Mouse (Mus musculus) lung, adult 2 months (tissue): ENCODE measurements around the gene Ddx58.

Experiments
- CTCF ChIP-seq: fragments of 200-500 bp; IDR thresholded peaks from 2 replicates; pipeline ENCODE4 v1.5.1; 2011; ENCODE audit warnings: mild to moderate bottlenecking, low read length, control low read depth; ENCODE audit not compliant: insufficient read depth
- POLR2A ChIP-seq: fragments of 200-500 bp; IDR thresholded peaks from 2 replicates; pipeline ENCODE4 v1.6.1; 2011; ENCODE audit warnings: low read depth, mild to moderate bottlenecking, control low read depth, low read length, borderline replicate concordance; ENCODE audit errors: extremely low read depth

- TF ChIP-seq POLR2A, result no peak
- no peak for TF ChIP-seq CTCF
Observed at GRCm38 (mm10) chr4:40253766-40254165, 14.1 kb upstream of the Ddx58 start.
